Mouse (Mus musculus) embryonic facial prominence, embryonic 15.5 days (tissue): ENCODE measurements around the gene Scn1a. TPM values are rescaled to one million over a fixed set of nuclear protein-coding genes. Genes with fewer than 3 reads are reported as not detected.

ENCODE experiments used
- ATAC-seq: fragments of 200-750 bp; cut with Nextera tagmentation; 2 replicates; pipeline ENCODE4 v1.8.0; 2017; ENCODE audit warnings: low read depth, moderate TSS enrichment; ENCODE audit not compliant: insufficient number of reproducible peaks, low FRiP score, low TSS enrichment
- H3K27ac ChIP-seq: fragments of 300-500 bp; sonication (generic); replicated peaks from 2 replicates; pipeline ENCODE4 v1.5.1; 2015; ENCODE audit warnings: mild to moderate bottlenecking, inconsistent platforms
- H3K27me3 ChIP-seq: fragments of 300-500 bp; sonication (generic); 2 replicates; pipeline ENCODE4 v1.6.1; 2015; ENCODE audit warnings: inconsistent platforms
- H3K36me3 ChIP-seq: fragments of 300-500 bp; sonication (generic); 2 replicates; pipeline ENCODE4 v1.6.1; 2015; ENCODE audit warnings: mild to moderate bottlenecking, inconsistent platforms
- H3K4me1 ChIP-seq: fragments of 300-500 bp; sonication (generic); 2 replicates; pipeline ENCODE4 v1.6.1; 2015; ENCODE audit warnings: inconsistent platforms
- H3K4me2 ChIP-seq: fragments of 300-500 bp; sonication (generic); replicated peaks from 2 replicates; pipeline ENCODE4 v1.6.1; 2015; ENCODE audit warnings: mild to moderate bottlenecking, inconsistent platforms
- H3K4me3 ChIP-seq: fragments of 300-500 bp; sonication (generic); replicated peaks from 2 replicates; pipeline ENCODE4 v1.5.1; 2015; ENCODE audit warnings: mild to moderate bottlenecking, inconsistent platforms
- H3K9ac ChIP-seq: fragments of 300-500 bp; sonication (generic); 2 replicates; pipeline ENCODE4 v1.6.1; 2015; ENCODE audit warnings: inconsistent platforms
- H3K9me3 ChIP-seq: fragments of 300-500 bp; sonication (generic); replicated peaks from 2 replicates; pipeline ENCODE4 v1.6.1; 2016; ENCODE audit warnings: inconsistent platforms
- WGBS: fragments of 180-500 bp; shearing (Covaris S2); methylation state at CpG from one replicate; pipeline ENCODE4 v1.1.7; 2015; 5-methylcytosine and 5-hydroxymethylcytosine counted together
- polyA plus RNA-seq: library from polyadenylated mRNA; unstranded; fragments of >200 nt; fragmentation: Nextera tagmentation; extraction: Ambion mirVana; gene quantifications from 2 replicates; pipeline ENCODE4 v1.2.1, GENCODE M21; 2015

Gene Scn1a
- 0.79 and 0.81 TPM in 2 replicates for polyA plus RNA-seq

DNA sequence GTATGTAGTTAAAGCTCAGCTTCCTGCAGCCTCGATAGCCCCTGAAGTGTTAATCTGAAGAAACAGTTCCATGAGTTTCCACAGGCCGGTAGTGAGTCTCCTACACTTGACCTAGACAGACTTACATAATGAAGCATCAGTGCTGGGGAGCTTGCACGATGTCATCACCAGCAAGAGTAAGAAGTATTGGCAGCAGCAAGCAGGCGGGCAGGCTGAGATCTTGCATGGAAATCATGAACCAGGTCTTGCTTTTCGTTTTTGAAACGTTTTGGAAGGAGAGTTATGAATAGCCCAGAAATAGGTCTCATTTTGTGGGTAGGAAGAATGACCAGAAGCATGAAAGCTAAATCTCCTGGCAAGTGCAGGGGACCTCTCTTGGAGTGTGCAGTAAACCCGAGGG is at the start of gene Scn1a:
TSS of gene Scn1a (minus strand) at position 130 of the 400 bp plus-strand sequence.
- H3K9ac ChIP-seq = no peak within 1 kb of the TSS
- H3K36me3 ChIP-seq = no peaks in the 10 kb centered on the region
- H3K4me3 ChIP-seq = peak within 1 kb of the TSS; percentile 18; the same call in 1 of the 2 replicates
- no peak within 1 kb of the TSS for H3K27ac ChIP-seq
- WGBS = 12% methylated on average over 7 of the region's 7 CpGs
- H3K9me3 ChIP-seq = no peaks in the 10 kb centered on the region
- ATAC-seq = no peak
- H3K4me2 ChIP-seq = peak within 1 kb of the TSS; percentile 36
- H3K4me1 ChIP-seq = 0 out of 2 replicates have a peak, but pooled peaks cover 4% of the 10 kb centered on the region
- H3K27me3 ChIP-seq = no peaks in the 10 kb centered on the region

DNA sequence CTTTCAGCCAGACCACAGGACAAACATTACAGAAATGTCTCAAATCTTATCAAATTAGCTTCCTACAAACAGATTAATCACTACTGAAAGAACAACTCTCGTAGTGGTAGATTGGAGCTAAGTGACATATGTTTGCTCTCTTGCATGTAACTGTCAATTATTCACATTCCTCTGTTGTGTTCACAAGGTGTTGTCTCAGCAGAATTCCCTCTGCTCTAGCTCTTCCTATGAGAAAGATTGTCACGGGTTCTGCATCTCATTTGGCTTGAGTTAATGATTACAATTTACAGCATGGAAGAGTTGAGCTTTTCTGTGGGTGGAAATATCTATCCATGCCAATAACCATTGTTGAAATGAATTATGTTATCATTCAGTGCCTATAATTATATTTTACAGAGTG is 37.8 kb upstream of the Scn1a start:
- no peak overlapping the region for H3K27ac ChIP-seq
- H3K36me3 ChIP-seq = no peaks in the 10 kb centered on the region
- no peaks in the 10 kb centered on the region for H3K4me1 ChIP-seq
- WGBS = 60% methylated on average over 2 of the region's 2 CpGs
- H3K9me3 ChIP-seq = no peaks in the 10 kb centered on the region
- H3K27me3 ChIP-seq = no peaks in the 10 kb centered on the region
- H3K4me2 ChIP-seq = no peak overlapping the region
- no peak for ATAC-seq
- no peak overlapping the region for H3K4me3 ChIP-seq
- no peak overlapping the region for H3K9ac ChIP-seq

DNA sequence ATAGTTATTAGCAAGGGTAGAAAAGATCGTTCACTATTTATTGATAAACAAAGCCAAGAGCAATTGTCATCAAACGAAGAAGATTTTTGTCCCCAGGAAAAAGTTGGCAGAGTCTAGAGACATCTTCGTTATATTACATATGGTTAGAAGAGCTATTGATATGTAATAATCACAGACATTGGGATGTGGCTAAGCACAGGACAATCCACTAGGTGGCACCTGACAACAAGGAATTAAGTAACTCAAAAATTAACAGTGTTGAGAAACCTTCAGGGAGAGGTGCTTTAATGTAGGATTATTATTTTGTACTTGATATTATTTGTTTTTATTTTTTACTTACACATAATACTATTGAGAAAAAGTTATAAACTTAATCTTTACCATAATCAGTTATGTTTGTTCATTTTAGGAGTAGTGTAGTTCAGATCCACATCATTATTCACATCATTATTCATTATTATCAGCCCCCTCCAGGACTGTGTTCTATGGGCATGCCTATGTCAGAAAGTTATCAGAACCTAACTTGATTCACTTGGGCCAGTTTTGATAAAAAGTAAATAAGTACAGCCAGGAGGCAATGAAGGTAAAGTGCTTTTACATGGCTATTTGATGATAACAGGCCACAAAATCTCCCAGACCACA is 32.7 kb upstream of the Scn1a start:
- Histone ChIP-seq H3K27ac (no peak overlapping the region), H3K36me3 (no peaks in the 10 kb centered on the region), H3K4me3 (no peak overlapping the region), H3K4me1 (no peaks in the 10 kb centered on the region), H3K4me2 (no peak overlapping the region), H3K27me3 (no peaks in the 10 kb centered on the region), H3K9me3 (no peaks in the 10 kb centered on the region), H3K9ac (no peak overlapping the region)
- ATAC-seq = no peak
- WGBS = 54% methylated on average over 3 of the region's 3 CpGs

DNA sequence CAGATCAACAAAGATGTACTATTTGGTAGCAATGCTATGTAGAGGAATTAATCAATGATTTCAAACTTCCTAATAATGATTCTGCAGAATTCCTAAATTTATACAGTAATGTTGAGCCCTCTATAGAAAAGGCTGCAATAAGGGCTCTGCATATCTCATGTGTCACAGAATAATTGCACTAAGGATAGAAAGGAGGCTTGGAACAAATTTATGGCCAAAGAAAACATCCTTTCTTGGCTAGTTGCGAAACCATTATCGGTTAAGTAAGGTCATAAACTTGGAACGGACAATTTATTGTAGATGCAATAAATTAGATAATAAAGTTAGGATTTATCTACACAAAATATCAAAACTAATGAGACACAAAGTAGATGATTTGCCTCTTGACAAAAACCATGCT is 24.8 kb upstream of the Scn1a start:
- Histone ChIP-seq H3K4me3 (no peak overlapping the region), H3K36me3 (no peaks in the 10 kb centered on the region), H3K4me1 (no peaks in the 10 kb centered on the region), H3K9me3 (no peaks in the 10 kb centered on the region), H3K27ac (no peak overlapping the region), H3K9ac (no peak overlapping the region), H3K27me3 (no peaks in the 10 kb centered on the region), H3K4me2 (no peak overlapping the region)
- no peak for ATAC-seq
- 84% methylated on average over 3 of the region's 3 CpGs for WGBS

DNA sequence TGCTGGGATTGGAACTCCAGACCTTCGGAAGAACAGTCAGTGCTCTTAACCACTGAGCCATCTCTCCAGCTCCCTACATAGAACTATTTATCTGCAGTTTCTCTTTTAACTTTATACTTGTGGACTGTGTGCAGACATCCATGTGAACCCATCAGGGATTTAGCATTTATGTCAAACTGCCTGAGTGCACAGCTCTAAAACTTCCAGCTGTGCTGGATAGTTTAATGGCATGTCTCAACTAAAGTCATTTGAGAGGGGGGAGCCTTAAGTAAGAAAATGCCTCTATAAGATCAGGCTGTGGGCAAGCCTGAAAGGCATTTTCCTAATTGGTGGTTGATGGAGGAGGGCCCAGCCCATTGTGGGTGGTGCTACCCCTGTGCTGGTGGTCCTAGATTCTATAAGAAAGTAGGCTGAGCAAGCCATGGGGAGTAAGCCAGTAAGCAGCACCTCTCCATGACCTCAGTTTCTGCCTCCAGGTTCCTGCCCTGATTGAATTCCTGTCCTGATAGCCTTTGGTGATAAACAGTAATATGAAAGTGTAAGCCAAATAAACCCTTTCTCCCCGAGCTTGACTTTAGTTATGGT is 24.3 kb upstream of the Scn1a start:
- no peak overlapping the region for H3K4me3 ChIP-seq
- no peaks in the 10 kb centered on the region for H3K9me3 ChIP-seq
- H3K27me3 ChIP-seq = no peaks in the 10 kb centered on the region
- ATAC-seq = no peak
- H3K4me1 ChIP-seq = no peaks in the 10 kb centered on the region
- H3K27ac ChIP-seq = no peak overlapping the region
- H3K4me2 ChIP-seq = no peak overlapping the region
- 75% methylated on average over 2 of the region's 2 CpGs for WGBS
- no peak overlapping the region for H3K9ac ChIP-seq
- H3K36me3 ChIP-seq = no peaks in the 10 kb centered on the region

DNA sequence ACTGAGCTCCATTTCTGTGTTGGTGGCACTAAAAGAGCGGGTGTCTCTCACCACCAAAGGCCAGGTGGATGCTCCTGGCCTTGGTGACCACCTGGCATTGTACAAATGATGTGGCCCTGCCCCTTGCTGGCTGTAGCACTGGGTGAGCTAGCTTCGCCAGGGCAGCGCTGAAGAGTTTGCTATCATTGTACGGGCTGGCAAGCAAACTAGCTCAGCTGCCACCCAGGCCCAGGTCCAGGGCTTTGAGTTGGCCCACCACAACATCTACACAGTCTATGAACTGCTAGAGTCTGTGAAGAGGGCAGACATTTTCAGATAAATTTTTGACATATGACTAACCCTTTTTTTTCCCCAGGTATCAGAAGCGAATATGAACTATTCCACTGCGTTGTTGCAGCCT is 23.3 kb upstream of the Scn1a start:
- WGBS = 89% methylated on average over 6 of the region's 6 CpGs
- Histone ChIP-seq H3K36me3 (no peaks in the 10 kb centered on the region), H3K4me2 (no peak overlapping the region), H3K4me1 (no peaks in the 10 kb centered on the region), H3K27ac (no peak overlapping the region), H3K4me3 (no peak overlapping the region), H3K9ac (no peak overlapping the region), H3K9me3 (no peaks in the 10 kb centered on the region), H3K27me3 (no peaks in the 10 kb centered on the region)
- ATAC-seq = 0 out of 2 replicates have a peak, but pooled peaks have one; percentile 19

DNA sequence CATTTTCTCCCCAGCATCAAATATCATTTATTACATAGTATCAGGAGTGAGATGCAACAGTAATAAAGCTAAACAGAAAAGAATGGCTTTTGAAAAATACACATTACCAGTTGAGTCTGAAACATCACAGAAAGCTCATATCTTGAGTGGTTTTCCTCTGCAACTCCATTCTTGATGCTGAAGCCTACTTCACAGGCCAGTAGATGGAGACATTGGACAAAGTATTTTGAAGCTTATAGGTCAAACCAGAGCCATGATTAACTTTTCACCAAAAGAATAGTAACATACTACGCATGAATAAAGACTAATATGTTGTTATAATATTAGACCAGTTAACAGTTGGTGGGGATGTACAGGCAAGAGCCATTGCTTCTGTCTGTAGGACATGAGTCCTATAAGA is 21.8 kb upstream of the Scn1a start:
- ATAC-seq = no peak
- Histone ChIP-seq H3K4me1 (no peaks in the 10 kb centered on the region), H3K4me2 (no peak overlapping the region), H3K27me3 (no peaks in the 10 kb centered on the region), H3K9me3 (no peaks in the 10 kb centered on the region), H3K4me3 (no peak overlapping the region), H3K9ac (no peak overlapping the region), H3K36me3 (no peaks in the 10 kb centered on the region), H3K27ac (no peak overlapping the region)
- WGBS = 87% methylated on average over 1 of the region's 1 CpGs

DNA sequence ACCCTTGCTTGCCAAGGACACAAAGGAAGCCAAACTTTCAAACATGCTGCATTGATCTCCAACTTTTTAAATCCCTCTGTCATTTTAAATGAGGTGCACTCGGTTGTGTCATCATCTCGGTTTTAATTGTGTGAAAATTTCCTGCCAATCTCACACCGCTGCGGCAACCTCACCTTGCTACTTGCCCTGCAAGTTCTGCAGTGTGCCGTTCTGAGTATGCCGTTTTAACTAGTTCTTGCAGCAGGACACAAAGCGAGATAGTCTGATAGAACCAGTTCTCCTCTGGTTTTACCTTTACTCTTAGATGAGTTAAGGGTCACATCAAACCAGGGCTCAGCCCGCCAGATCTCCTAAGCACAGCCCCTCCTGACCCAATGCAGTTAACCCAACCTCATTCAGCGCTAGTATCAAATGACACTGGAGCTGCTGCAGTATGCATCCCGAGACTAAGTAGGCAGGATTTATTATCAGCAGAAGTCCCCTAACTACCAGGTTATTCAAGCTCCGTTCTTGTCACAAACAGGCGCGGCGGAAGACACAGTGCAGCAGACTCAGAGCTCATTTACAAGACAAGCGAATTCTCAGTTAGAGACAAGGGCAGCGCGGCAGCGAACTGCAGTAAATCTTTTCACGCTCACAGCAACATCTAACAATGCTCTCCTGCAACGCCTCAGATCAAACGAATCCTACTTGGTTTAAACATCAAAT is 722 bp downstream of the Scn1a start:
- H3K4me3 ChIP-seq = peak overlapping the region; percentile 18; the same call in 1 of the 2 replicates
- no peak overlapping the region for H3K9ac ChIP-seq
- 0 out of 2 replicates have a peak, but pooled peaks cover 4% of the 10 kb centered on the region for H3K4me1 ChIP-seq
- no peak overlapping the region for H3K27ac ChIP-seq
- H3K4me2 ChIP-seq = peak overlapping the region; percentile 36
- no peaks in the 10 kb centered on the region for H3K27me3 ChIP-seq
- no peaks in the 10 kb centered on the region for H3K9me3 ChIP-seq
- no peak for ATAC-seq
- H3K36me3 ChIP-seq = no peaks in the 10 kb centered on the region
- WGBS = 7% methylated on average over 21 of the region's 21 CpGs

DNA sequence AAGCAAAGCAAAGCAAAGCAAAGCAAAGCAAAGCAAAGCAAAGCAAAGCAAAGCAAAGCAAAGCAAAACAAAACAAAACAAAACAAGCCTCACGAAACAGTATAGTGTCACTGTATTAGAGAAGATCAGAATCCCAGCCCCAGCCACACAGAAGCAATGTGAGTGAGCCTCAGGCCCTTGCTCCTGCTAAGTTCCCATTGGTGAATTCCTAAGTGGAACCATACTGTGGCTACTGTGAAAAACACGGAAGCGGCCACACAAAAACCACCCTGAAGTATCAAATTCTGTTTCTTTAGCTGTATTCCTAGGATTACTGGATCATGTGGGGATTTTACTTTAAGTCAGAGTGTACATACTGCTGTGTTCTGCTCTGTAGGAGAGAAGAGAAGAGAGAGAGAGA is 4.4 kb downstream of the Scn1a start:
- Histone ChIP-seq H3K36me3 (no peaks in the 10 kb centered on the region), H3K9ac (no peak overlapping the region)

DNA sequence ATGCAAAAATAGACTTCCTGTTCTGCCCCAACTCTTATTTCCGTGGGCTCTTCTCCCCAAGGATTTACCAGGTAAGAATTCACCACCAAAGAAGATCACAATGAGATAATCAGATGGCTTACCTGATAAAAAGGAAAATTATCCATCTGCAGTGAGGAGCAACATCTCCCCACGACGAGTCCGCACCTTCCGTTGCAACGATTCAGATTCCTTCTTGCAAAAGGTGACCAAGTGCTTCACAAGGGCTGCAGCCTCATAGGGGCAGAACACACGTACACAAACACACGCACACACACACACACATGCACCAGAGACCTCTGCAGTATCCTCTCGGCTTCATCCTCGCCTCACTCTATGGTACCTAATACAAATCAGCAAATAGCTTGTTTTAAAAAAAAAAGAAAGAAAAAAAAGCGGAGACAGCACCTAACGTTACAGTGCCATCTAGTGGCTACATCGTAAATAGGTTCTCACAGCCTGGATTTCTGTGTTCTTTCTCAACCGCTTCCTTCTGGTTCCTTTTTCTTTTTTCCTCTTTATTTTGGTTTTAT is 30.8 kb downstream of the Scn1a start:
- Histone ChIP-seq H3K4me2 (peak overlapping the region; percentile 81), H3K36me3 (no peaks in the 10 kb centered on the region), H3K4me3 (peak overlapping the region; percentile 49), H3K27ac (no peak overlapping the region), H3K4me1 (peaks cover 4% of the 10 kb centered on the region; the same call in 1 of the 2 replicates), H3K27me3 (peaks cover 15% of the 10 kb centered on the region; the same call in 1 of the 2 replicates), H3K9me3 (no peaks in the 10 kb centered on the region), H3K9ac (no peak overlapping the region)
- ATAC-seq = no peak
- WGBS = under 1% methylated on average over 14 of the region's 14 CpGs

More for the DNA sequence above, 4.4 kb downstream of the Scn1a start:
- H3K27me3 ChIP-seq = no peaks in the 10 kb centered on the region
- no peak overlapping the region for H3K27ac ChIP-seq
- no peak overlapping the region for H3K4me2 ChIP-seq
- WGBS = 12% methylated on average over 3 of the region's 3 CpGs
- no peak for ATAC-seq
- 0 out of 2 replicates have a peak, but pooled peaks cover 4% of the 10 kb centered on the region for H3K4me1 ChIP-seq
- H3K4me3 ChIP-seq = no peak overlapping the region
- no peaks in the 10 kb centered on the region for H3K9me3 ChIP-seq
